ENCODE assay signal across 8 mouse cellular contexts in genomic region chr14:7817770-7818462, GRCm38 (mm10). TPM values are rescaled to one million over a fixed set of nuclear protein-coding genes. Genes with fewer than 3 reads are reported as not detected.
DNase-seq lines count a peak whose midpoint lies in the region; ATAC-seq and TF ChIP-seq lines count a peak whose summit lies in the region.

Flnb (plus strand) TSS chr14:7817957.

- peak within 1 kb of the TSS; percentile 81 for H3K9ac ChIP-seq in ES-E14 (ENCODE audit: insufficient read depth, low read depth, low read length, poor library complexity, severe bottlenecking)
- peak within 1 kb of the TSS; percentile 72 for H3K9ac ChIP-seq in forebrain, postnatal 0 days
- peak within 1 kb of the TSS; percentile 80 for H3K9ac ChIP-seq in neural tube, embryonic 14.5 days (replicated peaks; ENCODE audit: low read depth, low read length)

- peak within 1 kb of the TSS; percentile 64 to 77 for H3K4me3 ChIP-seq in ES-E14 (ENCODE audit: insufficient read depth in 1 of 2, low read depth in 1 of 2, low read length in 2 of 2, poor library complexity in 1 of 2, severe bottlenecking in 1 of 2)
- H3K4me3 ChIP-seq in forebrain, postnatal 0 days (ENCODE audit: low read depth, low read length), result peak within 1 kb of the TSS; percentile 81
- H3K4me3 ChIP-seq in neural tube, embryonic 14.5 days (ENCODE audit: low read depth, low read length), result peak within 1 kb of the TSS; percentile 83
- peak within 1 kb of the TSS; percentile 44 for H3K4me3 ChIP-seq in testis, adult 2 months (ENCODE audit: control insufficient read depth, low read depth, low read length)

- peaks cover 2% of the 10 kb centered on the region; the same call in 1 of the 2 replicates for H3K36me3 ChIP-seq in ES-E14 (ENCODE audit: control insufficient read depth, insufficient read depth, low read length, poor library complexity, severe bottlenecking)
- no peaks in the 10 kb centered on the region for H3K36me3 ChIP-seq in forebrain, postnatal 0 days (ENCODE audit: insufficient read depth)
- H3K36me3 ChIP-seq in neural tube, embryonic 14.5 days (ENCODE audit: control insufficient read depth, insufficient read depth, low read length), result no peaks in the 10 kb centered on the region
- no peaks in the 10 kb centered on the region for H3K36me3 ChIP-seq in testis, adult 2 months (ENCODE audit: control insufficient read depth, insufficient read depth, low read length)

- peak within 1 kb of the TSS; percentile 89 for H3K4me2 ChIP-seq in forebrain, postnatal 0 days (ENCODE audit: low read depth)
- H3K4me2 ChIP-seq in neural tube, embryonic 14.5 days (ENCODE audit: low read depth, low read length), result peak within 1 kb of the TSS; percentile 93

- peak; percentile 98 for TF ChIP-seq CTCF in forebrain, postnatal 0 days (IDR thresholded peaks at IDR 0.05; ENCODE audit: low read depth)
- TF ChIP-seq CTCF in testis, adult 2 months (IDR thresholded peaks at IDR 0.05; ENCODE audit: control insufficient read depth, insufficient read depth, insufficient replicate concordance, low read depth, low read length), result peak; percentile 89; the same call in 1 of the 2 replicates

- no peaks in the 10 kb centered on the region for H3K27me3 ChIP-seq in forebrain, postnatal 0 days (ENCODE audit: insufficient read depth, low read length)
- peaks cover 2% of the 10 kb centered on the region; the same call in 1 of the 2 replicates for H3K27me3 ChIP-seq in neural tube, embryonic 14.5 days (ENCODE audit: control insufficient read depth, insufficient read depth, low read length)
- no peaks in the 10 kb centered on the region for H3K27me3 ChIP-seq in testis, adult 2 months (ENCODE audit: control insufficient read depth, insufficient read depth, low read length)

- 0 out of 2 replicates have a peak within 1 kb of the TSS, but pooled peaks have one; percentile 16 for H3K27ac ChIP-seq in ES-E14 (ENCODE audit: insufficient read depth, low read depth, low read length, poor library complexity, severe bottlenecking)
- peak within 1 kb of the TSS; percentile 83 for H3K27ac ChIP-seq in forebrain, postnatal 0 days (ENCODE audit: low read depth, low read length)
- peak within 1 kb of the TSS; percentile 75 for H3K27ac ChIP-seq in neural tube, embryonic 14.5 days (ENCODE audit: low read depth, low read length)
- H3K27ac ChIP-seq in testis, adult 2 months (ENCODE audit: control insufficient read depth, insufficient read depth, low read depth, low read length), result no peak within 1 kb of the TSS

- intact Hi-C loops in heart, postnatal 36 days (cut with DNase I), result loop anchor here (1.0 to 5.0 kb wide), 9 partner anchors 35 to 224 kb away; no protein-coding TSS in a partner anchor

- ATAC-seq in forebrain, postnatal 0 days, result peak; percentile 98
- ATAC-seq in neural tube, embryonic 14.5 days (ENCODE audit: low read depth), result peak; percentile 97

- DNase-seq in ES-E14 (ENCODE audit: low read depth, low spot score), result peak; percentile 97
- peak; percentile 95 for DNase-seq in cerebellum, adult 11-12 months
- peak; percentile 97 for DNase-seq in forebrain, postnatal 0 days
- peak; percentile 98 to 99 for DNase-seq in heart, postnatal 36 days
- DNase-seq in layer of hippocampus, adult 18-20 months (ENCODE audit: low spot score in 2 of 2), result peak; percentile 93 to 98
- peak; percentile 94 to 96 for DNase-seq in lung, adult 18-20 months

- WGBS in forebrain, postnatal 0 days, result 2% methylated on average over 49 of the region's 49 CpGs
- under 1% methylated on average over 49 of the region's 49 CpGs for WGBS in neural tube, embryonic 14.5 days

- H3K9me3 ChIP-seq in ES-E14 (ENCODE audit: control insufficient read depth, insufficient read depth, low read depth, low read length), result no peaks in the 10 kb centered on the region
- H3K9me3 ChIP-seq in forebrain, postnatal 0 days (ENCODE audit: low read length), result no peaks in the 10 kb centered on the region
- no peaks in the 10 kb centered on the region for H3K9me3 ChIP-seq in neural tube, embryonic 14.5 days (ENCODE audit: control insufficient read depth, low read length)

- in situ Hi-C loops in ES-E14 (cut with MboI; ENCODE audit: low sequenced_read_pairs in 2 of 2, unreplicated experiment in 2 of 2), result no loop called here

- peak; percentile 52 for TF ChIP-seq POLR2A in testis, adult 2 months (IDR thresholded peaks at IDR 0.05; ENCODE audit: control insufficient read depth, low read depth, low read length)

- H3K4me1 ChIP-seq in ES-E14 (ENCODE audit: control insufficient read depth in 2 of 2, insufficient read depth in 2 of 2, low read length in 2 of 2, poor library complexity in 1 of 2), result peaks cover 0 to 7% of the 10 kb centered on the region in 2 experiments; a peak in 3 of 4 replicates
- H3K4me1 ChIP-seq in forebrain, postnatal 0 days (ENCODE audit: insufficient read depth), result peaks cover 20% of the 10 kb centered on the region
- peaks cover 28% of the 10 kb centered on the region for H3K4me1 ChIP-seq in neural tube, embryonic 14.5 days (ENCODE audit: control insufficient read depth, insufficient read depth, low read length)
- peaks cover 10% of the 10 kb centered on the region for H3K4me1 ChIP-seq in testis, adult 2 months (ENCODE audit: control insufficient read depth, insufficient read depth, low read length)

TF ChIP-seq in ES-E14, 5 proteins besides CTCF, POLR2A, EP300 and RAD21:
- peak; percentile 44; the same call in 1 of the 2 replicates for TF ChIP-seq ZC3H11A (IDR thresholded peaks at IDR 0.05; ENCODE audit: borderline replicate concordance, low read depth, low read length)
- no peak for TF ChIP-seq CHD2 (IDR thresholded peaks at IDR 0.05; ENCODE audit: low read depth, low read length)
- TF ChIP-seq HCFC1 (IDR thresholded peaks at IDR 0.05; ENCODE audit: borderline replicate concordance, insufficient read depth, low read length), result peak; percentile 51; the same call in 1 of the 2 replicates
- TF ChIP-seq ZNF384 (IDR thresholded peaks at IDR 0.05; ENCODE audit: low read depth, low read length), result no peak
- TF ChIP-seq MAFK (IDR thresholded peaks at IDR 0.05; ENCODE audit: insufficient read depth, low read depth, low read length), result no peak

RNA-seq across cellular contexts. Expression of gene Flnb, which starts in this region (rescaled TPM):
- 350 and 387 TPM in 2 replicates for total RNA-seq in ES-E14 (2012; rRNA removed)
- 18.6 and 22.5 TPM in 2 replicates for total RNA-seq in forebrain, postnatal 0 days (2014; rRNA removed)
- 1.3 and 2.3 TPM in 2 replicates for polyA plus RNA-seq in forebrain, postnatal 0 days (2015; fragmentation: Nextera tagmentation; extraction: Ambion mirVana)
- total RNA-seq in heart, postnatal 36 days (2021), result 10 to 100 TPM; 23.0 to 24.1 TPM
- 10 to 100 TPM; 40.3 to 62.2 TPM for total RNA-seq in layer of hippocampus, adult 18-20 months (2021)
- 7.0 and 9.0 TPM in 2 replicates for polyA plus RNA-seq in neural tube, embryonic 14.5 days (2014; fragmentation: Nextera tagmentation; extraction: Ambion mirVana)
- 9.8 and 11.3 TPM in 2 replicates for polyA plus RNA-seq in testis, adult 2 months (2012; rRNA removed)
